Mouse (Mus musculus) hindbrain, embryonic 14.5 days (tissue): ENCODE results near the gene Usp33. TPM values are rescaled to one million over a fixed set of nuclear protein-coding genes. Genes with fewer than 3 reads are reported as not detected.
"Not testable (repeated sequence)": the region's sequence is repeated elsewhere in the genome, so short reads cannot be mapped to it uniquely, and the experiment has no call there.

Experiments used
- ATAC-seq: fragments of 200-750 bp; cut with Nextera tagmentation; 2 replicates; pipeline ENCODE4 v1.8.0; 2017; ENCODE audit warnings: moderate number of reproducible peaks, mild to moderate bottlenecking, moderate TSS enrichment, moderate library complexity; ENCODE audit not compliant: low FRiP score
- DNase-seq: peaks from one replicate; pipeline ENCODE4 v3.0.0-alpha.2; 2015; ENCODE audit warnings: low spot score
- H3K27ac ChIP-seq: fragments of 300-500 bp; sonication (generic); 2 replicates; pipeline ENCODE4 v1.5.1; 2014; ENCODE audit warnings: mild to moderate bottlenecking, moderate library complexity
- H3K27me3 ChIP-seq: fragments of 300-500 bp; sonication (generic); 2 replicates; pipeline ENCODE4 v1.6.1; 2014; ENCODE audit warnings: mild to moderate bottlenecking, low read length, mixed read lengths; ENCODE audit not compliant: control insufficient read depth, insufficient read depth
- H3K36me3 ChIP-seq: fragments of 300-500 bp; sonication (generic); replicated peaks from 2 replicates; pipeline ENCODE4 v1.6.1; 2014; ENCODE audit not compliant: control insufficient read depth, insufficient read depth
- H3K4me1 ChIP-seq: fragments of 300-500 bp; sonication (generic); replicated peaks from 2 replicates; pipeline ENCODE4 v1.6.1; 2014; ENCODE audit warnings: antibody characterized with exemption, low read length, mixed read lengths; ENCODE audit not compliant: control insufficient read depth, insufficient read depth
- H3K4me2 ChIP-seq: fragments of 300-500 bp; sonication (generic); replicated peaks from 2 replicates; pipeline ENCODE4 v1.6.1; 2014; ENCODE audit warnings: mild to moderate bottlenecking, moderate library complexity
- H3K4me3 ChIP-seq: fragments of 300-500 bp; sonication (generic); replicated peaks from 2 replicates; pipeline ENCODE4 v1.5.1; 2014; ENCODE audit warnings: mild to moderate bottlenecking, low read length
- H3K9ac ChIP-seq: fragments of 300-500 bp; sonication (generic); 2 replicates; pipeline ENCODE4 v1.6.1; 2014
- H3K9me3 ChIP-seq: fragments of 300-500 bp; sonication (generic); 2 replicates; pipeline ENCODE4 v1.6.1; 2016; ENCODE audit warnings: low read length; ENCODE audit not compliant: control insufficient read depth
- WGBS: fragments of 180-500 bp; shearing (Covaris S2); extraction: QIAGEN DNeasy Blood & Tissue Kit; methylation state at CpG from one replicate; pipeline ENCODE4 v1.1.7; 2014; 5-methylcytosine and 5-hydroxymethylcytosine counted together
- polyA plus RNA-seq: library from polyadenylated mRNA; unstranded; fragments of >200 nt; fragmentation: Nextera tagmentation; extraction: Ambion mirVana; gene quantifications from 2 replicates; pipeline ENCODE4 v1.2.1, GENCODE M21; 2014

Usp33 gene
- polyA plus RNA-seq, 1 experiment from 2014 or later = 108 TPM

- not testable (repeated sequence) for DNase-seq, H3K27me3 ChIP-seq, ATAC-seq, H3K4me3 ChIP-seq, H3K9ac ChIP-seq, H3K4me1 ChIP-seq, H3K27ac ChIP-seq, H3K9me3 ChIP-seq, H3K4me2 ChIP-seq
- H3K36me3 ChIP-seq = peaks cover 33% of the 10 kb centered on the region
- 81% methylated on average over 14 of the region's 14 CpGs for WGBS
These were observed 31.6 kb upstream of the Usp33 start for GRCm38 (mm10) chr3:152314666-152315065.

DNA sequence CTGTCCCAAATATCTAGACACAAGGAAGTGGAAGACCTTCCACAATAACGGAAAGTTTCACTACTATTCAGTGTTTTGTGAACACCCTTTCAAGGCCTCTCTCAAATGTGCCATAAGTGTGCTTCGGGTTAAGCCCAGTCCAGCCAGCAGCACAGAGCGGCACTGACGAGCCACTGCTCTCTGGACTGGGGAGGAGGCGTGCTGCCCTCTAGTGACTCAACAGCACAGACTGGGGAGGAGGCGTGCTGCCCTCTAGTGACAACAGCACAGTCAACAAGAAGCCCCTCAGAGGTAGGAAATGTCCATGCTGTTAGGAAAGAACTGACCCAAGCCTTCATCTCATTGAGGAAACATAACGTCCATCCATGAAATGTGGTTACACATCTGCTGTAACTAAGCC lies 30.7 kb upstream of the Usp33 start:
- Histone ChIP-seq H3K9ac (no peak overlapping the region), H3K4me1 (no peaks in the 10 kb centered on the region), H3K4me3 (no peak overlapping the region), H3K27ac (no peak overlapping the region), H3K9me3 (no peaks in the 10 kb centered on the region), H3K36me3 (peaks cover 30% of the 10 kb centered on the region), H3K4me2 (no peak overlapping the region), H3K27me3 (no peaks in the 10 kb centered on the region)
- peak; percentile 69; the same call in 1 of the 2 replicates for ATAC-seq
- WGBS = 12% methylated on average over 7 of the region's 7 CpGs
- DNase-seq = peak; percentile 72

DNA sequence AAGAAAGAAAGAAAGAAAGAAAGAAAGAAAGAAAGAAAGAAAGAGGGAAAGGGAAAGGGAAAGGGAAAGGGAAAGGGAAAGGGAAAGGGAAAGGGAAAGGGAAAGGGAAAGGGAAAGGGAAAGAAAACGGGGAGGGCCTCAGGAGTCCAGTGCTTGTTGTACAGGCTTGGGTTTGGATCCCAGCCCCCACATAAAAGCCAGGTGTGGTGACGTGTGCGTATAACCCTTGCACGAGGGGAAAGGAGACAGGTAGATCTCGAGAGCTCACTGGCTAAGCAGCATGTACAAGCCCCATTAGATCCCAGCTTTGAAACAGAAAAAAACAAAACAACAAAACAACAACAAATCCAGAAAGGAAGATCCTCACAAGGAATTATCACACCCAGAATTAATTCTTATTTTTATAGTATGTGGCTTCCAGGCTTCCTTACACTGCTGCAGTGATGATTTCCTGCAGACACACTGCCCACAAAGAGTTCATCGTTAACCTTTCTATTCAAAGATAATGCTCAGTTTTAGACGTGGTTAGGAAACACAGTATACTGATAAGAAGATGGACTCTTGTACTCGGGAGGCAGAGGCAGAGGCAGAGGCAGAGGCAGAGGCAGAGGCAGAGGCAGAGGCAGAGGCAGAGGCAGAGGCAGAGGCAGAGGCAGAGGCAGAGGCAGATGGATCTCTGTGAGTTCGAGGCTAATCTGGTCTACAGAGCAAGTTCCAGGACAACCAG lies 29.7 kb upstream of the Usp33 start:
- H3K36me3 ChIP-seq = peaks cover 36% of the 10 kb centered on the region
- not testable (repeated sequence) for H3K4me3 ChIP-seq, ATAC-seq, DNase-seq, H3K27me3 ChIP-seq, H3K4me2 ChIP-seq, H3K27ac ChIP-seq, H3K4me1 ChIP-seq, H3K9me3 ChIP-seq, H3K9ac ChIP-seq
- WGBS = 93% methylated on average over 9 of the region's 9 CpGs

DNA sequence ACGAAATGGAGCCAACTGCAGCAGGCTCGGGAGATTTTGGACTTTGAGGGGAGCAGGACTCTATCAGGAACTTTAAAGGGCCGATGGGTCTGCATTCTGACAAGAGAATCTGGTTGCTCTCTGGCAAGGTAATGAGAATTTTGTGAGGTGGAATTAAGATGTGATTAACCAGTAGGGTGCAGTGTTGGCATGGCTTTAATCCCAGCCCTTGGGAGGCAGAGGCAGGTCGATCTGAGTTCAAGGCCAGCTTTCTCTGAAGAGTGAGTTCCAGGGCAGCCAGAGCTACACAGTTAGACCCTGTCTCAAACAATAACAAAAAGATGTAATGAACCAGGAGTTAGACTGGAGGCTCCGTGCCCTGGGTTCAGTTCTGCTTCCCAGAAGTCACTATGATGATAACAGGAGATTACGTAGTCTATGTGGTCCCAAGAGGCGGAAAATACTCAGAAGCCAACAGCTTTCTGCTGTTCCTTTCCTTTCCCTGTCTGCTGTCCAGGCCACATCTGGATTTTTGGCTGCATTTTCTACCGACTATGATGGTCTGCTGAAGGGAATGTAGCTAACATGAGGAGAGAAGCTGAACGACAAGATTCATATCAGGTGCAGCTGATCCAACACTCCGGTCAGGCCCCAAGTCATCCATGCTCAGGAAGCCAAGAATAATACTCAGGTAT lies 25.2 kb upstream of the Usp33 start:
- Histone ChIP-seq H3K9ac (no peak overlapping the region), H3K27me3 (no peaks in the 10 kb centered on the region), H3K4me1 (no peaks in the 10 kb centered on the region), H3K36me3 (peaks cover 34% of the 10 kb centered on the region), H3K9me3 (no peaks in the 10 kb centered on the region), H3K4me2 (no peak overlapping the region), H3K27ac (no peak overlapping the region), H3K4me3 (no peak overlapping the region)
- DNase-seq = no peak
- no peak for ATAC-seq
- 94% methylated on average over 10 of the region's 10 CpGs for WGBS

DNA sequence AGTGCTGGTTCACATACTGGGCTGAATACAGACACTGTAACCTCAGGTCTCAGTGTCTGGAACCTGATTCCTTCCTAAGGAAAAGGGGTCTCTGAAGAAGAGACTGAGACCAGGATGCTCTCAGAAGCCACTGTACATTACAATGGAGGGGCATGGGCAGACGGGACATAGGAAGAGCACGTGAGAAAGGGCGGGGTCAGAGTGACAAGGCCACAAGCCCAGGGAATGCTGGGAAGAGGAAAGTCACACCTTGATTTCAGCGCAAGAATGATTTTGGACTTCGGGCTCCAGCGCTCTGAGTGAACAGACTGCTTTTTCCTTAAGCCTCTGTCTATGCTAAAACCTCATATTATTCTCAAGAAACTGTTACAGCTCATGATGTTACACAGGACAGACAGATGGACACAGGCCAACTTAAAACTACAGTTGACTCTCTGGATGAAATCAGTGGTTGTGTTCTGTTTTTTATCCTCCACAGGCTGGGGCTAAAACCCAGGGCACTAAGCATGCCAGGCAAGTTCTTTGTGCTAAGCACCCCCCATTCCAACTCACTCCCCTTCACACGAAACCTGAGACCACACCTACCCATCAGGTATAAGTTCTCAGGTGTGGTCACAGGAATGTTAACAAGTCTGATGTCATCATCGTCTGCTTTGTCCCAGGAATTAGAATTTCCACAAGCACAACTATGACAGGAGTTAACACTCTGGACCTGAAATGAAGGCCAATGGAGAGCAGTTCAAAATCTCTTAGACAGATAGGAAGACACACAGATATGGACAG lies 24.3 kb upstream of the Usp33 start:
- Histone ChIP-seq H3K27me3 (no peaks in the 10 kb centered on the region), H3K9ac (no peak overlapping the region), H3K4me3 (no peak overlapping the region), H3K4me1 (no peaks in the 10 kb centered on the region), H3K4me2 (no peak overlapping the region), H3K9me3 (no peaks in the 10 kb centered on the region), H3K36me3 (peaks cover 33% of the 10 kb centered on the region), H3K27ac (no peak overlapping the region)
- DNase-seq (no peak), ATAC-seq (no peak)
- 95% methylated on average over 8 of the region's 8 CpGs for WGBS

DNA sequence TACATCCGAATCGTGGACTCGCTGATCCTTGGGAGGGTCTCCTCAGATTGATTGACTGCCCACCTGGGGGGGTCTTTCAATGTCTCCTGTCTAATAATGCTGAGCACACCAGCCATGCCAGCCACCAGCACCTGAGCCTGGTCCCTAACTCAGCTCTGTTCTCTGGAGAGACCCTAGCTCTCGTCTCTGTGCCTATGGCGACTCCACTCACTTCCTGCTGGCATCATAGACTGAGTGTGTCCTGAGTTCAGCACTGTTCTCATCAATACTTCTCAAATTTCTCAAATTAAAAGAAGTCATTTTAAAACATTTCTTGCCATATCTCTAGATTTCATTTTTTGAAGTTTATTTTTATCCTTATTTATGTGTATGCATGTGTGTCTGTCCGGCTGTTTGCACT lies 14.2 kb upstream of the Usp33 start:
- WGBS = 91% methylated on average over 6 of the region's 6 CpGs
- ATAC-seq (no peak), DNase-seq (no peak)
- no peaks in the 10 kb centered on the region for H3K9me3 ChIP-seq
- H3K27me3 ChIP-seq = no peaks in the 10 kb centered on the region
- H3K4me3 ChIP-seq = no peak overlapping the region
- no peak overlapping the region for H3K9ac ChIP-seq
- peaks cover 49% of the 10 kb centered on the region for H3K36me3 ChIP-seq
- H3K27ac ChIP-seq = no peak overlapping the region
- no peaks in the 10 kb centered on the region for H3K4me1 ChIP-seq
- H3K4me2 ChIP-seq = no peak overlapping the region

- peaks cover 56% of the 10 kb centered on the region for H3K36me3 ChIP-seq
- no peak overlapping the region for H3K4me3 ChIP-seq
- H3K9ac ChIP-seq = no peak overlapping the region
- no peak overlapping the region for H3K4me2 ChIP-seq
- H3K4me1 ChIP-seq = no peaks in the 10 kb centered on the region
- H3K9me3 ChIP-seq = no peaks in the 10 kb centered on the region
- ATAC-seq (no peak), DNase-seq (no peak)
- 93% methylated on average over 15 of the region's 15 CpGs for WGBS
- H3K27ac ChIP-seq = no peak overlapping the region
- H3K27me3 ChIP-seq = no peaks in the 10 kb centered on the region
These were observed 13.6 kb upstream of the Usp33 start for GRCm38 (mm10) chr3:152332545-152333300.

GRCm38 (mm10) chr3:152333641-152334040 lies 12.6 kb upstream of the Usp33 start:
- ATAC-seq (no peak), DNase-seq (no peak)
- Histone ChIP-seq H3K36me3 (peaks cover 57% of the 10 kb centered on the region), H3K27ac (no peak overlapping the region), H3K4me2 (no peak overlapping the region), H3K9ac (no peak overlapping the region), H3K27me3 (no peaks in the 10 kb centered on the region), H3K4me3 (no peak overlapping the region), H3K9me3 (no peaks in the 10 kb centered on the region), H3K4me1 (no peaks in the 10 kb centered on the region)
- WGBS = 96% methylated on average over 10 of the region's 10 CpGs

GRCm38 (mm10) chr3:152336085-152336484 lies 10.2 kb upstream of the Usp33 start:
- WGBS = 89% methylated on average over 8 of the region's 8 CpGs

More at GRCm38 (mm10) chr3:152336085-152336484, 10.2 kb upstream of the Usp33 start:
- Histone ChIP-seq H3K36me3 (peaks cover 57% of the 10 kb centered on the region), H3K4me1 (peaks cover 7% of the 10 kb centered on the region), H3K27ac (no peak overlapping the region), H3K27me3 (no peaks in the 10 kb centered on the region), H3K9ac (no peak overlapping the region), H3K4me3 (no peak overlapping the region), H3K9me3 (no peaks in the 10 kb centered on the region), H3K4me2 (no peak overlapping the region)
- no peak for ATAC-seq
- DNase-seq = no peak
